Mouse (Mus musculus): ENCODE measurements around the gene Gpatch2.

The Gpatch2 gene

GRCm38 (mm10) chr1:187215181-187216116 lies at the start of gene Gpatch2, which contains the start of gene Spata17:
Gene Gpatch2, plus strand, starts transcription at chr1:187215508.
Gene Spata17, minus strand, starts transcription at chr1:187215465.
- H3K27me3 ChIP-seq (ENCODE audit: control insufficient read depth, insufficient read depth, low read length, poor library complexity, severe bottlenecking), result no peaks in the 10 kb centered on the region
- DNase-seq (ENCODE audit: low read depth, low spot score), result peak; percentile 80
- no peaks in the 10 kb centered on the region for H3K36me3 ChIP-seq (ENCODE audit: control insufficient read depth, insufficient read depth, low read length, poor library complexity, severe bottlenecking)

GRCm38 (mm10) chr1:187169646-187170045 lies 45.7 kb upstream of the Gpatch2 start:
- Histone ChIP-seq H3K27me3 (ENCODE audit: control insufficient read depth, insufficient read depth, low read length, poor library complexity, severe bottlenecking) (no peaks in the 10 kb centered on the region), H3K36me3 (ENCODE audit: control insufficient read depth, insufficient read depth, low read length, poor library complexity, severe bottlenecking) (no peaks in the 10 kb centered on the region)
- DNase-seq (ENCODE audit: low read depth, low spot score), result no peak

DNA sequence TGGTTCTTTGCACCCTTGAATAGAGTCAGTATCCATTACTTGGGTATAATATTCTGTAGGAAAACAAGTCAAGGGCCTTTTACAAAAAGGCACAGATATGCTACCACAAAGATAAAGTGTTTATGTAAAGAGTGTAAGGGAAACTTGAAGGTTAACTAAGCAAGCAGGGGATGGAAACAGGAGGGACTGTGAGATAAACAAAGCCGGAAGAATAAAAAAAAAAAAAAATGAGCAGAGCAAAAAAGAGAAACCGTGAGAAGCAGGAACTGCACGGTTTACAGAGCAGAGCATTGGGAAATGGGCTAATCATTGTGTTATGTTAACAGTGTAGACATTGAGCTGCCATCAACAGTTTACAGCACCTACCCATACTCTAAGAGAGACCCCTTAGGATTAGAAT lies 44.9 kb upstream of the Gpatch2 start:
- Histone ChIP-seq H3K36me3 (ENCODE audit: control insufficient read depth, insufficient read depth, low read length, poor library complexity, severe bottlenecking) (no peaks in the 10 kb centered on the region), H3K27me3 (ENCODE audit: control insufficient read depth, insufficient read depth, low read length, poor library complexity, severe bottlenecking) (no peaks in the 10 kb centered on the region)
- DNase-seq (ENCODE audit: low read depth, low spot score), result no peak

- no peak for DNase-seq (ENCODE audit: low read depth, low spot score)
These were observed 39.3 kb upstream of the Gpatch2 start for GRCm38 (mm10) chr1:187175991-187176390.

DNA sequence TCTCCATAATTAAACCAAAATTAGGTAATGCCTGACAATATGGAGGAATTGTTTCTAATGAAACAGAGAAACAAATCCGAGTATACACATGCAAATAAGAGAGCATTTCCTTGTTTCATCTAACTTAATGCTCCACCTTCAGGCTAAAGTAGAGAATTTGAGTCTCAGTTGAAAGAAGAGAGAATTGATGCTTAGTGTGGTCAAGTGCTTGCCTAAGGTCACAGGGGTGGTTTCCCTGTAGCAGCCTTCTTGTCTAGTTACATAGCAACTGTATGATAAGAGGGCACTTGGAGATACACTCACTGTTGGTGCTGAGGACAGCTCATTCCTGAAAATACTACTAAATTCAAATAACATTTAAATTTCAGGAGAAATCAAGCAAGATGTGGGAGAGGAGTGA lies 36.8 kb upstream of the Gpatch2 start:
- Histone ChIP-seq H3K27me3 (ENCODE audit: control insufficient read depth, insufficient read depth, low read length, poor library complexity, severe bottlenecking) (no peaks in the 10 kb centered on the region), H3K36me3 (ENCODE audit: control insufficient read depth, insufficient read depth, low read length, poor library complexity, severe bottlenecking) (no peaks in the 10 kb centered on the region)
- DNase-seq (ENCODE audit: low read depth, low spot score), result no peak

More at GRCm38 (mm10) chr1:187175991-187176390, 39.3 kb upstream of the Gpatch2 start:
- no peaks in the 10 kb centered on the region for H3K27me3 ChIP-seq (ENCODE audit: control insufficient read depth, insufficient read depth, low read length, poor library complexity, severe bottlenecking)
- no peaks in the 10 kb centered on the region for H3K36me3 ChIP-seq (ENCODE audit: control insufficient read depth, insufficient read depth, low read length, poor library complexity, severe bottlenecking)

- Histone ChIP-seq H3K36me3 (ENCODE audit: control insufficient read depth, insufficient read depth, low read length, poor library complexity, severe bottlenecking) (no peaks in the 10 kb centered on the region), H3K27me3 (ENCODE audit: control insufficient read depth, insufficient read depth, low read length, poor library complexity, severe bottlenecking) (no peaks in the 10 kb centered on the region)
- DNase-seq (ENCODE audit: low read depth, low spot score), result no peak
These were observed 9.8 kb upstream of the Gpatch2 start for GRCm38 (mm10) chr1:187205506-187205905.

DNA sequence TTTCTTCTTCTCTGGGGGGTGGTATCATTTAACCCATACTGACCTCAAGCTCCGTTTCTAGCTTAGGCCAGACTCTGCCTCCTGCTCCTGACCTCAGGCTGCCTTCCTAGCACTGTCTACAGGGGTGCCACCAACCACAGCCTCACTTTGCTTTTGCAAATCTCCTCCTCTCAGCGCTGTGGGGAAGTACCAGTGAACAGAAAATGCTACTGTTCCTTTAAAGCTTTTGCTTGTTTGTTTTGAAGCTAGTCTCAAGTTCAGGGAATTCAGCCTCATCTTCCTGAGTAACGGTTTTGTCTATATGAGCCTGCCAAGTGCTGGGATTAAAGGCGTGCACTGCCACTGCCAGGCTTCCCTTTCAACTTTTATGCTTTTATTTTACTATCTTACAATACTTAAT lies 5.8 kb upstream of the Gpatch2 start:
- no peak for DNase-seq (ENCODE audit: low read depth, low spot score)
- no peaks in the 10 kb centered on the region for H3K27me3 ChIP-seq (ENCODE audit: control insufficient read depth, insufficient read depth, low read length, poor library complexity, severe bottlenecking)
- H3K36me3 ChIP-seq (ENCODE audit: control insufficient read depth, insufficient read depth, low read length, poor library complexity, severe bottlenecking), result no peaks in the 10 kb centered on the region

GRCm38 (mm10) chr1:187210736-187211135 lies 4.6 kb upstream of the Gpatch2 start:
- Histone ChIP-seq H3K27me3 (ENCODE audit: control insufficient read depth, insufficient read depth, low read length, poor library complexity, severe bottlenecking) (no peaks in the 10 kb centered on the region), H3K36me3 (ENCODE audit: control insufficient read depth, insufficient read depth, low read length, poor library complexity, severe bottlenecking) (no peaks in the 10 kb centered on the region)
- no peak for DNase-seq (ENCODE audit: low read depth, low spot score)

GRCm38 (mm10) chr1:187216620-187217410 lies 1.5 kb downstream of the Gpatch2 start:
- no peaks in the 10 kb centered on the region for H3K36me3 ChIP-seq (ENCODE audit: control insufficient read depth, insufficient read depth, low read length, poor library complexity, severe bottlenecking)
- no peaks in the 10 kb centered on the region for H3K27me3 ChIP-seq (ENCODE audit: control insufficient read depth, insufficient read depth, low read length, poor library complexity, severe bottlenecking)
- peak; percentile 2 for DNase-seq (ENCODE audit: low read depth, low spot score)

DNA sequence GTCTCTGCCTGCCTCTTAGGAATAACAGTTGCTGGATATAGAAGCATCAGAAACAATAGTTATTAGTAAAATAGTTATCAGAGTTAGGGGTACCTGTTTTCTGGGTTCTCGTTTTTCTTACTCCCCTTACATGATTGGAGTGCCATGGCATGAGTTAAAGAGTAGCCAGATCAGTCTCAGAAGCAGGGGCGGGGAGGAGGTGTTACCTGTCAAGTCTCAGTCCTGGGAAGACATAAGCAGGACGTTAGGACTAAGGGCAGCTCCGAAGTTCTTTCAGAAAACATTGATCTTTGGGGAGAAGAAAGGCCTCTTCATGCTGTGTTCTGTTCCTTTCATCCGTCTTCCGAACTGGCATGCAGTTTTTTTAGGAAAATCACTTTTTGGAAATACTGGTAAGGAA lies 5.4 kb downstream of the Gpatch2 start:
- DNase-seq (ENCODE audit: low read depth, low spot score), result no peak
- H3K36me3 ChIP-seq (ENCODE audit: control insufficient read depth, insufficient read depth, low read length, poor library complexity, severe bottlenecking), result 0 out of 2 replicates have a peak, but pooled peaks cover 3% of the 10 kb centered on the region
- H3K27me3 ChIP-seq (ENCODE audit: control insufficient read depth, insufficient read depth, low read length, poor library complexity, severe bottlenecking), result no peaks in the 10 kb centered on the region

- no peak for DNase-seq (ENCODE audit: low read depth, low spot score)
These were observed 11.2 kb downstream of the Gpatch2 start for GRCm38 (mm10) chr1:187226328-187227025.

GRCm38 (mm10) chr1:187228414-187229146 lies 13.3 kb downstream of the Gpatch2 start:
- H3K36me3 ChIP-seq (ENCODE audit: control insufficient read depth, insufficient read depth, low read length, poor library complexity, severe bottlenecking), result peaks cover 6% of the 10 kb centered on the region; the same call in 1 of the 2 replicates
- DNase-seq (ENCODE audit: low read depth, low spot score), result peak; percentile 20
- no peaks in the 10 kb centered on the region for H3K27me3 ChIP-seq (ENCODE audit: control insufficient read depth, insufficient read depth, low read length, poor library complexity, severe bottlenecking)

More at GRCm38 (mm10) chr1:187226328-187227025, 11.2 kb downstream of the Gpatch2 start:
- H3K27me3 ChIP-seq (ENCODE audit: control insufficient read depth, insufficient read depth, low read length, poor library complexity, severe bottlenecking), result no peaks in the 10 kb centered on the region
- peaks cover 6% of the 10 kb centered on the region; the same call in 1 of the 2 replicates for H3K36me3 ChIP-seq (ENCODE audit: control insufficient read depth, insufficient read depth, low read length, poor library complexity, severe bottlenecking)

DNA sequence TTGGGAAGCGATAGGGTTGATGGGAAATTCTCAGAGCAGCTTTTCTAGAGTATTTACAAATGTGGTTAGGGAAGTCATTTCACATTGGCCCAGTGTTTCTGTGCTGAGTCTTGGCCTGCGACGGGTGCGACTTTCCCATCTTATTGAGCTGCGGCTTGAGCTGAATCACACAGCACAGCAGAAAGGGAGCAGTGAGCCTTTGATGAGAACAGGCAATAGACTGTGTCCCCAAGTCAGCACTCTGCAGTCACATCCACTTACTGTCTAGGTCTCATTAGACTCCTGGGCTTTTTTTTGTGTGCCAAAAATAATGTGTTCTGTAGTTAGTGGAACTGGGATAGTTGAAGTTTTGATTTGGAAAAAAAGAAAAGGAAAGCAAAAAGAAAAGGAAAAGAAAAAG lies 14.9 kb downstream of the Gpatch2 start:
- no peaks in the 10 kb centered on the region for H3K27me3 ChIP-seq (ENCODE audit: control insufficient read depth, insufficient read depth, low read length, poor library complexity, severe bottlenecking)
- H3K36me3 ChIP-seq (ENCODE audit: control insufficient read depth, insufficient read depth, low read length, poor library complexity, severe bottlenecking), result peaks cover 5% of the 10 kb centered on the region; the same call in 1 of the 2 replicates
- DNase-seq (ENCODE audit: low read depth, low spot score), result no peak

Data from splenic B cell, adult 2 months (primary cell).